Mouse (Mus musculus): ENCODE data around the gene Rab8b.
"Not testable (repeated sequence)": the region's sequence is repeated elsewhere in the genome, so short reads cannot be mapped to it uniquely, and the experiment has no call there.

The Rab8b gene

DNA sequence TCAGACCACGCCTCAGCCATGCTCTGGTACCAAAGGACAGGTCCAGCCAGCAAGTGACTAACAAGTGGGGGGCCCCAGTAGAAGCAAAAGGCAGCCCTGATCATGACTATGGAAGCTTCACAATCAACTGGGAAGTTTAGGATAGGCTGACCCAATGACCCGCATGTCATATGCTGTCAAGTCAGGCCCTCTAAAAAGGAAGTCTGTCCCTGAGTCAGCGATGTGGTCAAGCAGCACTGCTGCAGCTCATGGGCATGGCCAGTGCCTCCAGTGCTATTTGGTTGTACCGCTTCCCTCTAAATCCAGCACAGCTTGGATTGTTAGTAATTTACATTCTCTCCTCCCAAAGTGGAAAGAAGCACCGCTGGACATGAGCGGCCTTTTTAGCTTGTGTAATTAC, 32.7 kb downstream of the Rab8b start:
- DNase-seq: no peak

DNA sequence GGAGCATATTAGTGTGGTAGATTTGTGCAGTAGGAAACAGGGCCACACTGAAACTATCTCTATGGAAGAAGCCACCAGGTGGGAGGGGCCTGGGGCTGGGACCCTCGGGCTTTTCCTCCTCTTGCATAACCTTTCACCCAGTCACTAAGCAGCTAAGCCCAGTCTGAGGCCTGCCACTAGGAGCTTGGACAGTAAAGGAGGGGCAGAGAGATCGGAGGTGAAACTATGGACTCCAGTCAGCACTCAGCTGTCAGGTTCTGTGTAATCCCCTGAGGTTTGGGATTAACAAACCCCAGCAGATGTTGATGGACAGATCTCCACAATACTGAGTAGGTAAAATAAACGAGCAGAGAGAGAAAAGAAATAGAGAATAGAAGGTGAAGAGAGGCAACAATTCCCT, 33.1 kb downstream of the Rab8b start:
- peak; percentile 52 for DNase-seq

GRCm38 (mm10) chr9:66884609-66885008, 34.9 kb downstream of the Rab8b start:
- DNase-seq: no peak

GRCm38 (mm10) chr9:66883500-66883899, 36.0 kb downstream of the Rab8b start:
- no peak for DNase-seq

DNA sequence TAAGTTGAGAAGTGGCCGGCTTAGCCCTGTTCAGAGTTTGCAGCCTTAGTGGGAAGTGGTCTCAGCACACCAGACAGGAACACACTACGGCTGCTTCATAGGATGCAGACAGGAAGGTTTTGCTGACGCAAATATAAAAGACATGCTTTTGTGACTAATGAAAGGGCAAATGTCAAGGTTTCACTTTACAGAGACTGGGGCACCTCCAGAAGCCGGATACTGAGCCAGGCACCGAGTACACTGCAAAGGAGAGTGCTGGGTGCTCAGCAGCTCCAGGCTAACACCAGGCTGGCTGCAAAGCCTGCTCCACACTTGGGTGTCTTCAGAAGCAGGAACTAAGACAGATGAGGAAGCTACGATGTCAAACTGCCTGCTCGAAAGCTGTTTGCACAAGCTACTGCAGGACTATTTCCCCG, 37.1 kb downstream of the Rab8b start:
- no peak for DNase-seq

GRCm38 (mm10) chr9:66881858-66882257, 37.6 kb downstream of the Rab8b start:
- no peak for DNase-seq

DNA sequence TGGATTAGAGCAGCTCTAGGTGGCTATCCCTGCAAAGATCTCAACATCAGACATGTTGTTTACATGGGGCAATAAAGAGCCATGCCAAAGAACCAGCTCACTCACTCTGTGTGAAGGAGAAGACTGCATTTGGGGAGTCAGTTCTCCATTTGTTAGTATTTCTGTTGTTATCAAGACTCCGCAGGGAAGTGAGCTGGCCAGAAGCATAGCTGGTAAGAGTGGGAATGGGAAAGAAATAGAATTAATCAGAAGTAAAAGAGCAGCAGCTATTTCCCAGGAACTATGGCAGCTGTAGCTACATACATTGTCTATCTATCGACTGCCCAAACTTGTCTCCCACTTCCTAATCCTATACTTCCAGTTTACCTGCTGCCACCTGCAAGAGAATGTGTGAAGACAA, 38.7 kb downstream of the Rab8b start:
- no peak for DNase-seq

DNA sequence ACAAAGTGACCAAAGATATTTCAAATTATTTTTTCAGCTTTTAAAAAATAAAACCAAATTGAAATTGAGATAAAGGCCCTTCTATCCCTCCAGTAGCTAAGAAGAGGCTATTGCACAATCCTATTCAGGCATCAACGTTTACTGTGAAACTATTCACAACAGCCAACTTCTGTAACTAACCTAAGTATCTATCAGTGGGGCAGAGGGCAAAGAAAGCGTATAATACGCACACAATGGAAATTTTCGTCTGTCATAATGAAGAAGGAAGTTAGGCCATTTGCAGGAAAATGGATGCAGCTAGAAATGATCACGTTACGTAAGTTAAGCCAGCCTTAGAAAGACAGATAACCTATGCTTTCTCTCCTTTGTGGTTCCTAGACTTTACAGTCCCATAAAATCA, 40.0 kb downstream of the Rab8b start:
- DNase-seq: no peak

- no peak for DNase-seq
These were observed 40.6 kb downstream of the Rab8b start for GRCm38 (mm10) chr9:66878899-66879298.

DNA sequence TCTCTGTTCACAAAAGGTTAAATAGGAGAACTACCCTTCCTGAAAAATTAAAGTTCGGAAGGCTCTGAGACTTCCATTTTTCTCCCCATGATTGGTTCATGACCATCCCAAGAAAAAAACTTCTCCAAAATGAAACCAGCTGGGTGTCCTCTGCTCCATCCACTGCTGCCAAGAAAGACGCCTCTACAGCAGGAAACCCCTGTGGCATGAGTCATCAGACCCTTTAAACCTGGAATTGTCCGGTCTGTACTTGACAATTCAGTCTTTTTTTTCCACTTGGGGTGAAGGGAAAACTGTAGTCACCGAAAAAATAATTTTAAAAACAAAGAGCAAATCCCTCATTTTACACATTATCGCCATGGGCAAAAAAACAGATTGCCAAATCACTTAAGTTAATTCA, 42.9 kb downstream of the Rab8b start:
- DNase-seq: no peak

DNA sequence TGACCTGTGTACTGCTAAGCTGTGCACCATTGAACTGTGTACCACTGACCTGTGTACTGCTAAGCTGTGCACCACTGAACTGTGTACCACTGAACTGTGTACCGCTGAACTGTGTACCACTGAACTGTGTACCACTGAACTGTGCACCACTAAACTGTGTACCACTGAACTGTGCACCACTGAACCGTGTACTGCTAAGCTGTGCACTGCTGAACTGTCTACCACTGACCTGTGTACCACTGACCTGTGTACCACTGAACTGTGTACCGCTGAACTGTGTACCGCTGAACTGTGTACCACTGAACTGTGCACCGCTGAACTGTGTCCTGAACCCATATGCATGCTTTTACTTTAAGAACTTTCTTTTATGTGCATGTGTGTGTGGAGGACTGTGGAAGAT, 45.2 kb downstream of the Rab8b start:
- no peak for DNase-seq

DNA sequence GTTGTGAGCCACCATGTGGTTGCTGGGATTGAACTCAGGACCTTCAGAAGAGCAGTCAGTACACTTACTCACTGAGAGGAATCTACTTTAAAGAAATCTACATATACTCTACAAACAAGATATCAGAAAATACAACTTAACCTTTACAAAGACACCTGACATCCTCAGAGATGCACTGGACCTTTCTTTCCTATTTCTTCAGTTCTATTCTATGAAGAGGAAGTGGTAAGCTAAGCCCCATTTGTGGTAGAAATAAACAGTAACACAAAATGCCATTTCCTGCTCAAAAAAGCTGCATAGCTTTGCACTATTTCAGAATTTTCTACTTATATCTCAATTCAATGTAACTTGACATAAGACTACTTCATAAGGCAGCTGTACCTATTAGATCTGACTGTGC, 46.0 kb downstream of the Rab8b start:
- DNase-seq: no peak

- not testable (repeated sequence) for DNase-seq
These were observed 46.5 kb downstream of the Rab8b start for GRCm38 (mm10) chr9:66873009-66873408.

DNA sequence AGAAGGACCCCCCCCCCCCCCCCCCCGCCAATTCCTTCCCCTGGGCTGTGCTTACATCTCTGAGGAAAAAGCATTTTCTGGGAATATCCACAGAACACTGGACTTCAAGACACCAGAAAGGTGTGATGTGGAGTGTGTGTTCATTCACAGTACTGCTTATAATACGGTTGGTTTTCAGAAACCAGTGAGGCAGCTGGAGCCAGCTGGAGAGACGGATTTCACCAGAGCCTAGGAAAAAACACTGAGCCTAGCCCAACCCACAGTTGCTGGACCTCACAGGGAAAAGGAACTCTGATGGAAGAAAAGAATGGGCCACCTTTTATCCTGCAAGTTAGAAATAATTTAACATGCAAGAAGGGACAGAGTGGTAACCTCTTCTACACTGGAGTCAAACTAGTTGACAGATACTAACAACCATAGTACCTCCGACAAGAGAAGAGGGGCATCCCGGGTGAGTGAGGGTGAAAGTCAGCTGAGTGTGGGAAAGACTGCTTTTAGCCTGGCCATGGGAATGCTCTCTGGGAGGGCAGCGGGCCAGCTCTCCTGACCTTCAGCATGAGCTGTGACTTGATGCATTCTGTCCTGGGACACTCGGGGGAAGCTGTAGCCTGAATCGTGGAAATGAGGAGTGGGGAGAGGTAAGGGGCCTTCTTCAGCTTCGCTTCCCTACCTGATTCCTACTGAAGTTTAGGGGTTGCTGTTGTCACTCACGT, 47.3 kb downstream of the Rab8b start:
- DNase-seq: no peak

GRCm38 (mm10) chr9:66864708-66865107, 54.8 kb downstream of the Rab8b start:
- no peak for DNase-seq

DNA sequence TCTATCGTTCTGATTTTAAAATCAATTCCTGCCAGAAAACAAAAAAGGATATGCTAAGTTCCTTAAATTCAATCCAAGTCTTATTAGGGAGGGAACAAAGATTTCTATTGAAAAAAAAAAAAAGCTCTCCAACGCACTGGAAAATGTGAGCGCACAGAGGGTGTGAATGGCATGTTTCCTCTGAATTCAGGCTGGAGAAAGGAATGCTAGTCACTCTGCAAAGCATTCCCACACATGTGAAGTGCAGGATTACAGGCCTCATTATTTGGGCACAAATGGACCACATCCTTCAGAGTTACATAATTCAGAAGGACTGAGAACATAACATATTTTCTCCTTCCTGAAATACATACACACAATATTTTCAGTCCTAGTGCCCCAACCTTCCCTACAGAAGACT, 56.0 kb downstream of the Rab8b start:
- DNase-seq: no peak

- no peak for DNase-seq
These were observed 57.3 kb downstream of the Rab8b start for GRCm38 (mm10) chr9:66862202-66862601.

- peak; percentile 55 for DNase-seq
These were observed 58.3 kb downstream of the Rab8b start for GRCm38 (mm10) chr9:66861104-66861767.

GRCm38 (mm10) chr9:66859523-66859922, 60.0 kb downstream of the Rab8b start:
- DNase-seq: no peak

DNA sequence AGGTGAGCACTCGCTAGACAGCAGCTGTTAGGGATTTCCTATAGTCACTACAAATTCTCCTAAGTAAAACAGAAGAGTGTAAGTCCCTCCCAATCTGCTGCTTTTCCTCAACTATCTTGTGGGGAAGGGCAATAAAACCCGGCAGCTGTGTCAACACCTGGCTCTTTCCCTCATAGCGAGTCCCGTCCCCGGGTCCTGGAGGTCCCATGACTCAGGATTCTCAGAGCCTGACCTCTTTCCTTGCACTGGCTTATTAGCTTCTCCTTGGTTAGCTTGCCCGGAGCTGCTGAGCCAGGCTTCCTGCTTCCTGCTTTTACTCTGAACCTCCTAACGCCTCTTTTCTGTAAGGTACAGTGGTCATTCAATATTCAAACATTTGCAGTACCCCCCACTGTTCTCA, 63.6 kb downstream of the Rab8b start:
- DNase-seq: no peak

DNA sequence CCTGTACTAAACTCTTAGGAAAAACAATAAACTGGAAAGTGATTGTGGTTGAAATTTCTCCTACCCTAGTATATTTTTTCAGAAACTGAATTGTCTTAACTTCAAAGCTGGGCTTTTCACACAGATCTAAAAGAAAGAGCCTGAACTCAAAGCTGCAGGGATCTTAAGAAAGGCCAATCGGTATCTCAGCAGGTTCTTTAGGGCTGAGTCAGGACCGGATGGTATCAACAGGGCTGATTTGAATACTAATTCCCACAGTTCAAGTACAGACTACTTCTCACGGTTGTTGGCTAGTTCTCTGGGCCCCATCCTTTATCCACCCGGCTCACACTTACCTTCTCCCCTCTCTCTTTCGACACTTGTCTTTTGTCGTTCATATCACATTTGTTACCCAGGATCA, 66.9 kb downstream of the Rab8b start:
- no peak for DNase-seq

DNA sequence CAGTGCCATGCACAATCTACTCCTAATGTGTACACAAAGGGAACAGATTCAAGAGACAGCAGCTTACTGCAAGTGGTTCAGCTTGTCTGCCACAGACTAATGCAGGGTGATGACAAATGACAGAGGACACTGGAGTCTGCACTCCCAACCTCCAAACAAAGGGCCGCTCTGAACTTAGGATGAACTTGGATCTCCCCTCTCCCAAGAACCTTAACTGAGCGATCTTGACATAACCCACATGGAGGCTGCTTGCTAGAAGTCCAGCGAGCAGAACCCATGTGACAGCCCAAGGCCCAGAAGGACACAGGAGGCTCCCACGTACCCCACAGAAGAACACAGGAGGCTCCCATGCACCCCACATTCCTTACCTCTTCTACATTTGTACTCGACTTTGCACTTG, 68.5 kb downstream of the Rab8b start:
- DNase-seq: no peak

DNA sequence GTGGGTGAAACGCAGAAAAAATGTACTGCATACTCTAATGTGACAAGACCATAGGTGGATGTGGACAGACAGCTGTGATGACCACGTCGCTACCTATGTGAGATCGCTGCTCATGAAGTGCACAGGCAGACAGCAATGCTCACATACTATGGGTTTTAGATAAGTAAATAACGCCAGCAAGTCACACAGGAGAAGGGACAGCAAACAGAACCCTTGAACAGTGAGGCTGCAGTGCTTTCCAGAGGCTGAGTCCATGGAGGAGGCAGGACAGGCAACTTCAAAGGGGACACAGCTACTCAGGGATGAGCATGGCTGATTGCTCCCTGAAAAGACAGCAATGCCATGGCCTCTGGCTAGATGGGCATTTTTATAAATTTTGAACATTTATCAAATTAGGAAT, 72.7 kb downstream of the Rab8b start:
- no peak for DNase-seq

DNA sequence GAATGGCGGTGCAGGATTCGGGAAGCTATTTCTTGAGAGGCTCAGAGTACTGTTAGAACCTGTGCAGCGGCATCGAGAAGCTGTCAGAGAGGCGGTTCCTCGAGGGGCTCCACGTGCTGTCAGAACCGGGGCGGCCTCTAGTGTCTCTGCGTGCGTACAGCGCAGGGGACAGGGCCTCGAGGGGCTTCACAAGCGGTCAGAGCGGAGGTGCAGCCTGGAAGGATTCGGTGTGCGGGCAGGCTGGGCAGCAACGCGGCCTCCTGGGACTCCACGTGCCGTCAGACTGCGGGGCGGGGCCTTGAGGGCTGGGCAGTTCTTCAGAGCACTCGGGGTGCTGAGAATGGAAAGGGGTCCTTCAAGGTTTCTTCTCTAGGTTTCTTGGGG, 84.4 kb downstream of the Rab8b start:
- no peak for DNase-seq
